Mouse (Mus musculus) myocyte (in vitro differentiated cells): ENCODE results near the gene Rgr.
A peak's percentile ranks its signal among the peaks of the same experiment; 100 is the strongest.

ENCODE experiments used
- CEBPB ChIP-seq: IDR thresholded peaks from 2 replicates; pipeline ENCODE4 v1.6.1; 2011; ENCODE audit warnings: mild to moderate bottlenecking, moderate library complexity; ENCODE audit not compliant: poor library complexity, insufficient read depth, severe bottlenecking
- E2F4 ChIP-seq: IDR thresholded peaks from one replicate; pipeline ENCODE4 v1.6.1; 2011; ENCODE audit warnings: mild to moderate bottlenecking, control low read depth, moderate library complexity; ENCODE audit not compliant: insufficient read depth
- MAX ChIP-seq: IDR thresholded peaks from one replicate; pipeline ENCODE4 v1.6.1; 2011; ENCODE audit warnings: low read depth, mild to moderate bottlenecking, control low read depth
- MYOD1 ChIP-seq, 3 experiments: IDR thresholded peaks; one replicate each; pipeline ENCODE4 v1.6.1; 2011; ENCODE audit warnings: control low read depth in 2 of 3, low read depth in 2 of 3, mild to moderate bottlenecking in 2 of 3, moderate library complexity in 1 of 3; ENCODE audit not compliant: insufficient read length in 2 of 3, control insufficient read depth in 1 of 3
- POLR2A ChIP-seq: IDR thresholded peaks from one replicate; pipeline ENCODE4 v1.6.1; 2011; ENCODE audit warnings: low read depth, mild to moderate bottlenecking, control low read depth, moderate library complexity; ENCODE audit not compliant: insufficient read length
- POLR2AphosphoS2 ChIP-seq: IDR thresholded peaks from one replicate; pipeline ENCODE4 v1.6.1; 2011; ENCODE audit warnings: low read depth, control low read depth; ENCODE audit not compliant: insufficient read length
- TCF12 ChIP-seq: IDR thresholded peaks from one replicate; pipeline ENCODE4 v1.6.1; 2011; ENCODE audit warnings: mild to moderate bottlenecking, control low read depth; ENCODE audit not compliant: poor library complexity, insufficient read depth, severe bottlenecking
- USF1 ChIP-seq: IDR thresholded peaks from one replicate; pipeline ENCODE4 v1.6.1; 2011; ENCODE audit warnings: low read depth, mild to moderate bottlenecking, control low read depth, moderate library complexity

- TF ChIP-seq POLR2A (no peak), POLR2AphosphoS2 (no peak), CEBPB (no peak), E2F4 (no peak), USF1 (peak; percentile 5), MAX (no peak), TCF12 (no peak), MYOD1 (IDR thresholded peaks at IDR 0.05; ENCODE audit: control insufficient read depth in 1 of 3, insufficient read length in 2 of 3, low read depth in 2 of 3) (no peak)
Observed at GRCm38 (mm10) chr14:37083755-37084154, 35.0 kb upstream of the Rgr start.
